Mouse (Mus musculus): ENCODE data around the gene Adora3. TPM values are rescaled to one million over a fixed set of nuclear protein-coding genes. Genes with fewer than 3 reads are reported as not detected.

The Adora3 gene
- polyA plus RNA-seq, 2 experiments = 0.47 to 0.49 TPM

DNA sequence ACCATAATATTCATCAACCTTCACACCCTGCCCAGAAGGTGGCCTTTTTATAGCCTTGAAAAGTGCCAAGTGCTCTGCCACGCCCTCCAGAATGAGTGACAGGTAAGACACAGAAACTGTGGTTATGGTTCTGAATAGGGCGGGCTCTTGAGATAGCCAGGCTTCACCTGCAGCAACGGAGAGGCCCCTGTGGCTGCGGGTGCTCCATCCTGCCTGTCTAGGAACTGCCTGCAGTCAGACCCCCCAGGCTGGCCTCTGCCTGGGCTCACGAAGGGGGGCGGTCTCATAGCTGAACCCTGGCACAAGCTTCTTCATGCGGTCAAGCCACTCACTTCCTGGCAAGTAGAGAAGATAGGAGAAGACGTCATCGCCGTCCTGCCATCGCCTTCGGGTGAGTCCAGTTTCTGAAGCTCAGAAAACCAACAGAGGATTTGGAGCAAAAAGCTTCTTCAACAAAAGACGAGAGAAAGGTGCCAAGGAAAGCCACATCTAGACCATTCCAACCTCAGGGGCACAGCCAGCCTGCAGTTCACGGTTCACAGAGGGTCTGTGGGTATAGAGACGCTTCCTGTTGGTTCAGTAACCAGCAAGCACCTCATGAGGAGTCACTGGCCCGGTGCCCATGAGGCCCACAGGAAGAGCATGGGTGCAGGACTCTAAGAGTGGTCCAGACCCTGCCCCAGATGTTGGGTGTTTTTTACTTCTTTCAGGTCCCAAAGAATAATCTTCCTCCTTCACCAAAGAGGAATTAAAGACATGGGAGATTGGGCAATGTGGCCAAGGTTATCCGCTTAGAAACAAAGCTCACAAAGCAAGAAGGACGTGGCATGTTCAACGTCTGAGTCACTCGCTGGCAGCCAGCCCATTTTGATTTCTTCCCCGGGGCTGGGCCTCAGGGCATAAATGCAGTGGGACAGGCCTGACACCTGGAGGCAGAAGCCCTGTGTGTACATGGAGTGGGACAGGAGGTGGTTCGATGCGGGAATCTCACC lies 24.2 kb downstream of the Adora3 start:
- peak in 1 of 3 experiments; percentile 58 for DNase-seq (ENCODE audit: low read depth in 3 of 3, low spot score in 3 of 3)
- Histone ChIP-seq H3K4me1 (replicated peaks; ENCODE audit: control insufficient read depth in 2 of 2, insufficient read depth in 2 of 2, low read length in 1 of 2) (peaks cover 14 to 37% of the 10 kb centered on the region in 2 experiments), H3K36me3 (replicated peaks; ENCODE audit: control insufficient read depth, insufficient read depth, low read depth) (no peaks in the 10 kb centered on the region), H3K27ac (no peak overlapping the region), H3K9ac (replicated peaks) (no peak overlapping the region), H3K4me3 (ENCODE audit: insufficient read depth in 1 of 2, low read depth in 2 of 2, low read length in 2 of 2) (no peak overlapping the region), H3K9me3 (ENCODE audit: control insufficient read depth, low read length) (no peaks in the 10 kb centered on the region), H3K4me2 (ENCODE audit: low read depth) (peak overlapping the region; percentile 34), H3K27me3 (ENCODE audit: control insufficient read depth, insufficient read depth, low read length) (no peaks in the 10 kb centered on the region)
- no peak for TF ChIP-seq EP300 (IDR thresholded peaks at IDR 0.05; ENCODE audit: low read depth)
- peak; percentile 84 for TF ChIP-seq CTCF (IDR thresholded peaks at IDR 0.05; ENCODE audit: low read depth)
- ATAC-seq (ENCODE audit: insufficient read depth) = peak; percentile 17; the same call in 1 of the 2 replicates
- 15% methylated on average over 23 of the region's 23 CpGs for WGBS (ENCODE audit: insufficient replicate concordance)

GRCm38 (mm10) chr3:105896811-105897210 lies 26.2 kb downstream of the Adora3 start:
- WGBS (ENCODE audit: insufficient replicate concordance) = 59% methylated on average over 3 of the region's 3 CpGs
- DNase-seq (ENCODE audit: low read depth in 3 of 3, low spot score in 3 of 3) (no peak), ATAC-seq (ENCODE audit: insufficient read depth) (no peak)
- H3K4me3 ChIP-seq (ENCODE audit: insufficient read depth in 1 of 2, low read depth in 2 of 2, low read length in 2 of 2) = no peak overlapping the region
- no peak overlapping the region for H3K9ac ChIP-seq (replicated peaks)
- H3K27ac ChIP-seq = no peak overlapping the region
- H3K27me3 ChIP-seq (ENCODE audit: control insufficient read depth, insufficient read depth, low read length) = no peaks in the 10 kb centered on the region
- TF ChIP-seq EP300 (IDR thresholded peaks at IDR 0.05; ENCODE audit: low read depth) = no peak
- TF ChIP-seq CTCF (IDR thresholded peaks at IDR 0.05; ENCODE audit: low read depth) = no peak
- H3K36me3 ChIP-seq (replicated peaks; ENCODE audit: control insufficient read depth, insufficient read depth, low read depth) = no peaks in the 10 kb centered on the region
- no peak overlapping the region for H3K4me2 ChIP-seq (ENCODE audit: low read depth)
- H3K9me3 ChIP-seq (ENCODE audit: control insufficient read depth, low read length) = no peaks in the 10 kb centered on the region
- H3K4me1 ChIP-seq (replicated peaks; ENCODE audit: control insufficient read depth in 2 of 2, insufficient read depth in 2 of 2, low read length in 1 of 2) = peaks cover 14 to 31% of the 10 kb centered on the region in 2 experiments

DNA sequence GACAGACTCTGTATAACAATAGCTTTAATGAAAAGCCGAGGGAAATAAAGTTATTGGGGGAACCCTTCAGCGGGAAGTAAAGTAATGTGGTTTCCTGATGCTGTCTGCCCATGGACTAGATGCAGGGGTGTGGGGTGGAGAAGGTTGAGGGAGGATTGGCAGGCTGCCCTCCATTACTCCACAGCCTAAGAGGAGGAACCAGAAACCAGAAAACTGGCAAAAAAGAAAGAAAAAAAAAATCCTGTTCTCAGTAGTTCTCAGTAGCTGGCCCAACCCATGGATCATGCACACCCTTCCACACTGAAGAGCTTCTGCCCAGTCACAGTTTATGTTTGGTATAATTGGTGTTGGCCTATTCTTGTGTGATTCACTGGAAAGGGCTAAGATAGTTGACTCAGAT lies 27.7 kb downstream of the Adora3 start:
- WGBS (ENCODE audit: insufficient replicate concordance) = 13% methylated on average over 2 of the region's 2 CpGs
- DNase-seq (ENCODE audit: low read depth in 3 of 3, low spot score in 3 of 3) = no peak
- TF ChIP-seq CTCF (IDR thresholded peaks at IDR 0.05; ENCODE audit: low read depth) (no peak), EP300 (IDR thresholded peaks at IDR 0.05; ENCODE audit: low read depth) (no peak)
- no peak for ATAC-seq (ENCODE audit: insufficient read depth)
- Histone ChIP-seq H3K4me1 (replicated peaks; ENCODE audit: control insufficient read depth in 2 of 2, insufficient read depth in 2 of 2, low read length in 1 of 2) (peaks cover 2 to 16% of the 10 kb centered on the region in 2 experiments; a peak in 3 of 4 replicates), H3K9ac (replicated peaks) (no peak overlapping the region), H3K27me3 (ENCODE audit: control insufficient read depth, insufficient read depth, low read length) (no peaks in the 10 kb centered on the region), H3K9me3 (ENCODE audit: control insufficient read depth, low read length) (no peaks in the 10 kb centered on the region), H3K36me3 (replicated peaks; ENCODE audit: control insufficient read depth, insufficient read depth, low read depth) (no peaks in the 10 kb centered on the region), H3K4me3 (ENCODE audit: insufficient read depth in 1 of 2, low read depth in 2 of 2, low read length in 2 of 2) (no peak overlapping the region), H3K27ac (no peak overlapping the region), H3K4me2 (ENCODE audit: low read depth) (no peak overlapping the region)

GRCm38 (mm10) chr3:105898861-105899260 lies 28.2 kb downstream of the Adora3 start:
- H3K27ac ChIP-seq = no peak overlapping the region
- H3K4me2 ChIP-seq (ENCODE audit: low read depth) = no peak overlapping the region
- DNase-seq (ENCODE audit: low read depth in 3 of 3, low spot score in 3 of 3) = no peak
- no peaks in the 10 kb centered on the region for H3K36me3 ChIP-seq (replicated peaks; ENCODE audit: control insufficient read depth, insufficient read depth, low read depth)
- no peak for ATAC-seq (ENCODE audit: insufficient read depth)
- no peaks in the 10 kb centered on the region for H3K27me3 ChIP-seq (ENCODE audit: control insufficient read depth, insufficient read depth, low read length)
- H3K9ac ChIP-seq (replicated peaks) = no peak overlapping the region
- 74% methylated on average over 11 of the region's 11 CpGs for WGBS (ENCODE audit: insufficient replicate concordance)
- H3K4me1 ChIP-seq (replicated peaks; ENCODE audit: control insufficient read depth in 2 of 2, insufficient read depth in 2 of 2, low read length in 1 of 2) = peaks cover 0 to 14% of the 10 kb centered on the region in 2 experiments; a peak in 3 of 4 replicates
- no peaks in the 10 kb centered on the region for H3K9me3 ChIP-seq (ENCODE audit: control insufficient read depth, low read length)
- TF ChIP-seq CTCF (IDR thresholded peaks at IDR 0.05; ENCODE audit: low read depth) = no peak
- no peak for TF ChIP-seq EP300 (IDR thresholded peaks at IDR 0.05; ENCODE audit: low read depth)
- no peak overlapping the region for H3K4me3 ChIP-seq (ENCODE audit: insufficient read depth in 1 of 2, low read depth in 2 of 2, low read length in 2 of 2)

Measured in liver, embryonic 14.5 days (tissue).